Mouse (Mus musculus) E14TG2a.4 (cell line): Measurements from ENCODE around the gene Hils1.

Source experiments
- CTCF ChIP-seq: conservative IDR thresholded peaks from 2 replicates; pipeline ENCODE4 v1.5.1; 2014; ENCODE audit warnings: low read length
- NANOG ChIP-seq: IDR thresholded peaks from 2 replicates; pipeline ENCODE4 v1.6.1; 2014; ENCODE audit warnings: borderline replicate concordance, low read length, mixed read lengths
- POU5F1 ChIP-seq: IDR thresholded peaks from 2 replicates; pipeline ENCODE4 v1.6.1; 2014; ENCODE audit warnings: low read length, borderline replicate concordance

DNA sequence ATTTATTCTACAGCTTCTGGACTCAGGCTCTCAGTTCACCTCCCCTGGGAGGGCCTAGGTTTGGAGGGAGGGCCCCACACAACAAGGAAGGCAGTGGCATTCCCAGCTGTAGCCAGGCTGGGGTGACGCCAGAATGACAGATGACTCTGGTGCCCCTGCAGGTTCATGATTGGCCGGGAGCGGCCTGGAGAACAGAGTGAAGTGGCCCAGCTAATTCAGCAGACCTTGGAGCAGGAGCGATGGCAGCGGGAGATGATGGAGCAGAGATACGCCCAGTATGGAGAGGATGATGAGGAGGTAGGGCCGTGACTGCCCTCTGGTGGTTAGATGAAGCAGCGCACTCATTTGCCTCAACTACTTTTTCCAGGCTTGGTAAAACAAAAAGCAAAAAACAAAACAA is 33.7 kb downstream of the Hils1 start:
- no peak for TF ChIP-seq NANOG
- peak; percentile 96 for TF ChIP-seq CTCF
- no peak for TF ChIP-seq POU5F1
